Mouse (Mus musculus) CD8-positive naive resting alpha-beta T cell, adult 2 months (primary cell): Measurements from ENCODE around the gene Gjb4.

ENCODE experiments used
- DNase-seq, 2 experiments: peaks; one replicate each; pipeline ENCODE4 v3.0.0; 2022; ENCODE audit warnings: low read depth in 2 of 2, low spot score in 2 of 2

Gene Gjb4

GRCm38 (mm10) chr4:127313861-127314260 is 40.0 kb downstream of the Gjb4 start, which contains the start of gene Gja4:
Gene Gja4, minus strand, starts transcription at chr4:127314039.
- DNase-seq, result peak in 1 of 2 experiments; percentile 1

GRCm38 (mm10) chr4:127312349-127312748 is 41.5 kb downstream of the Gjb4 start:
- no peak for DNase-seq

GRCm38 (mm10) chr4:127311561-127311960 is 42.3 kb downstream of the Gjb4 start:
- no peak for DNase-seq

GRCm38 (mm10) chr4:127306915-127307314 is 47.0 kb downstream of the Gjb4 start:
- DNase-seq, result no peak

GRCm38 (mm10) chr4:127303796-127304195 is 50.1 kb downstream of the Gjb4 start:
- no peak for DNase-seq
